Mouse (Mus musculus) heart, embryonic 14.5 days (tissue): ENCODE measurements around the gene Scd2. TPM values are rescaled to one million over a fixed set of nuclear protein-coding genes. Genes with fewer than 3 reads are reported as not detected.

Experiments used
- ATAC-seq: fragments of 200-750 bp; cut with Nextera tagmentation; 2 replicates; pipeline ENCODE4 v1.8.0; 2017; ENCODE audit warnings: low read depth, moderate TSS enrichment; ENCODE audit not compliant: insufficient number of reproducible peaks, insufficient read depth, low FRiP score
- H3K27ac ChIP-seq, 2 experiments: fragments of 200-500 bp in 1 of 2; fragments of 300-500 bp in 1 of 2; sonication (generic) in 1 of 2; replicated peaks in 1 of 2; 2 replicates each; pipeline ENCODE4 v1.5.1; 2012 to 2014; ENCODE audit warnings: low read depth in 2 of 2, low read length in 2 of 2, control low read depth in 1 of 2, mild to moderate bottlenecking in 1 of 2, mixed read lengths in 1 of 2; ENCODE audit not compliant: control insufficient read depth in 1 of 2, insufficient read depth in 1 of 2
- H3K27me3 ChIP-seq: fragments of 300-500 bp; sonication (generic); 2 replicates; pipeline ENCODE4 v1.6.1; 2014; ENCODE audit warnings: mild to moderate bottlenecking, low read length, control low read depth; ENCODE audit not compliant: control insufficient read depth, insufficient read depth
- H3K36me3 ChIP-seq: fragments of 300-500 bp; sonication (generic); 2 replicates; pipeline ENCODE4 v1.6.1; 2014; ENCODE audit warnings: mild to moderate bottlenecking, control low read depth, low read length, mixed read lengths; ENCODE audit not compliant: control insufficient read depth, insufficient read depth
- H3K4me1 ChIP-seq, 2 experiments: fragments of 200-500 bp in 1 of 2; fragments of 300-500 bp in 1 of 2; sonication (generic) in 1 of 2; 2 replicates each; pipeline ENCODE4 v1.6.1; 2012 to 2014; ENCODE audit warnings: low read length in 2 of 2, control low read depth in 1 of 2, mixed read lengths in 1 of 2; ENCODE audit not compliant: control insufficient read depth in 2 of 2, insufficient read depth in 2 of 2
- H3K4me2 ChIP-seq: fragments of 300-500 bp; sonication (generic); 2 replicates; pipeline ENCODE4 v1.6.1; 2014; ENCODE audit warnings: mild to moderate bottlenecking, low read length
- H3K4me3 ChIP-seq, 2 experiments: fragments of 200-500 bp in 1 of 2; fragments of 300-500 bp in 1 of 2; sonication (generic) in 1 of 2; 2 replicates each; pipeline ENCODE4 v1.5.1; 2012 to 2014; ENCODE audit warnings: low read length in 2 of 2, mild to moderate bottlenecking in 2 of 2, control low read depth in 1 of 2, low read depth in 1 of 2, moderate library complexity in 1 of 2; ENCODE audit not compliant: control insufficient read depth in 1 of 2, insufficient read depth in 1 of 2
- H3K9ac ChIP-seq: fragments of 300-500 bp; sonication (generic); 2 replicates; pipeline ENCODE4 v1.6.1; 2014; ENCODE audit warnings: mild to moderate bottlenecking, low read length
- H3K9me3 ChIP-seq: fragments of 300-500 bp; sonication (generic); 2 replicates; pipeline ENCODE4 v1.6.1; 2016; ENCODE audit warnings: low read length, control low read depth; ENCODE audit not compliant: control insufficient read depth
- WGBS: fragments of 180-500 bp; shearing (Covaris S2); extraction: QIAGEN DNeasy Blood & Tissue Kit; methylation state at CpG from one replicate; pipeline ENCODE4 v1.1.7; 2014; 5-methylcytosine and 5-hydroxymethylcytosine counted together
- polyA plus RNA-seq: library from polyadenylated mRNA; unstranded; fragments of >200 nt; fragmentation: Nextera tagmentation; extraction: Ambion mirVana; gene quantifications from 2 replicates; pipeline ENCODE4 v1.2.1, GENCODE M21; 2014

Gene Scd2
- polyA plus RNA-seq, 1 experiment from 2014 or later, result 139 TPM

GRCm38 (mm10) chr19:44282534-44283156, 10.8 kb upstream of the Scd2 start:
- H3K9ac ChIP-seq, result no peak overlapping the region
- H3K27ac ChIP-seq, result peak overlapping the region in 1 of 2 experiments; percentile 30; a peak in 1 of 4 replicates
- no peak for ATAC-seq
- no peak overlapping the region for H3K4me3 ChIP-seq
- no peaks in the 10 kb centered on the region for H3K27me3 ChIP-seq
- 40% methylated on average over 9 of the region's 9 CpGs for WGBS
- H3K4me1 ChIP-seq, result peaks cover 39 to 48% of the 10 kb centered on the region in 2 experiments
- H3K36me3 ChIP-seq, result no peaks in the 10 kb centered on the region
- no peak overlapping the region for H3K4me2 ChIP-seq
- H3K9me3 ChIP-seq, result no peaks in the 10 kb centered on the region

GRCm38 (mm10) chr19:44283157-44284024, 10.1 kb upstream of the Scd2 start:
- ATAC-seq, result no peak
- H3K36me3 ChIP-seq, result no peaks in the 10 kb centered on the region
- peak overlapping the region; percentile 94 to 96 for H3K27ac ChIP-seq
- H3K9me3 ChIP-seq, result no peaks in the 10 kb centered on the region
- peak overlapping the region; percentile 49 to 63; a peak in 3 of 4 replicates for H3K4me3 ChIP-seq
- WGBS, result 38% methylated on average over 15 of the region's 15 CpGs
- no peaks in the 10 kb centered on the region for H3K27me3 ChIP-seq
- H3K4me2 ChIP-seq, result peak overlapping the region; percentile 91
- H3K4me1 ChIP-seq, result peaks cover 38 to 51% of the 10 kb centered on the region in 2 experiments
- peak overlapping the region; percentile 54 for H3K9ac ChIP-seq

- under 1% methylated on average over 36 of the region's 38 CpGs for WGBS
- H3K27ac ChIP-seq, result peak overlapping the region; percentile 96 to 99
- H3K9ac ChIP-seq, result peak overlapping the region; percentile 77
- peaks cover 38 to 51% of the 10 kb centered on the region in 2 experiments for H3K4me1 ChIP-seq
- ATAC-seq, result peak; percentile 99
- H3K4me3 ChIP-seq, result peak overlapping the region; percentile 49 to 63
- no peaks in the 10 kb centered on the region for H3K9me3 ChIP-seq
- no peaks in the 10 kb centered on the region for H3K36me3 ChIP-seq
- no peaks in the 10 kb centered on the region for H3K27me3 ChIP-seq
- peak overlapping the region; percentile 91 for H3K4me2 ChIP-seq
Observed at GRCm38 (mm10) chr19:44284025-44284695, 9.3 kb upstream of the Scd2 start.

- H3K9me3 ChIP-seq, result no peaks in the 10 kb centered on the region
- peaks cover 38 to 51% of the 10 kb centered on the region in 2 experiments for H3K4me1 ChIP-seq
- no peaks in the 10 kb centered on the region for H3K27me3 ChIP-seq
- peak overlapping the region; percentile 96 to 99 for H3K27ac ChIP-seq
- no peaks in the 10 kb centered on the region for H3K36me3 ChIP-seq
- peak overlapping the region; percentile 77 for H3K9ac ChIP-seq
- H3K4me3 ChIP-seq, result peak overlapping the region; percentile 49 to 63
- ATAC-seq, result no peak; the same call in 1 of the 2 replicates
- peak overlapping the region; percentile 91 for H3K4me2 ChIP-seq
- 1% methylated on average over 11 of the region's 11 CpGs for WGBS
Observed at GRCm38 (mm10) chr19:44284723-44285122, 8.8 kb upstream of the Scd2 start.

GRCm38 (mm10) chr19:44285554-44285953, 7.9 kb upstream of the Scd2 start:
- ATAC-seq, result no peak
- Histone ChIP-seq H3K9me3 (no peaks in the 10 kb centered on the region), H3K36me3 (no peaks in the 10 kb centered on the region), H3K4me2 (no peak overlapping the region), H3K4me3 (no peak overlapping the region), H3K27me3 (no peaks in the 10 kb centered on the region), H3K4me1 (peaks cover 33 to 49% of the 10 kb centered on the region in 2 experiments), H3K27ac (no peak overlapping the region), H3K9ac (no peak overlapping the region)
- 90% methylated on average over 8 of the region's 8 CpGs for WGBS

GRCm38 (mm10) chr19:44286109-44286508, 7.4 kb upstream of the Scd2 start:
- H3K27me3 ChIP-seq, result no peaks in the 10 kb centered on the region
- H3K4me3 ChIP-seq, result no peak overlapping the region
- WGBS, result 27% methylated on average over 2 of the region's 2 CpGs
- H3K9me3 ChIP-seq, result no peaks in the 10 kb centered on the region
- H3K4me1 ChIP-seq, result peaks cover 27 to 43% of the 10 kb centered on the region in 2 experiments
- H3K27ac ChIP-seq, result no peak overlapping the region
- no peaks in the 10 kb centered on the region for H3K36me3 ChIP-seq
- H3K9ac ChIP-seq, result no peak overlapping the region
- no peak for ATAC-seq
- H3K4me2 ChIP-seq, result no peak overlapping the region

- 41% methylated on average over 11 of the region's 11 CpGs for WGBS
- Histone ChIP-seq H3K36me3 (no peaks in the 10 kb centered on the region), H3K27ac (no peak overlapping the region), H3K4me3 (no peak overlapping the region), H3K9me3 (no peaks in the 10 kb centered on the region), H3K27me3 (no peaks in the 10 kb centered on the region), H3K4me2 (no peak overlapping the region), H3K9ac (no peak overlapping the region), H3K4me1 (peaks cover 23 to 43% of the 10 kb centered on the region in 2 experiments)
- no peak for ATAC-seq
Observed at GRCm38 (mm10) chr19:44287415-44288110, 5.9 kb upstream of the Scd2 start.
